Mouse (Mus musculus) embryonic fibroblast, embryonic 13.5 days (primary cell): ENCODE results near the gene Gm14401.
"Not testable (repeated sequence)": the region's sequence is repeated elsewhere in the genome, so short reads cannot be mapped to it uniquely, and the experiment has no call there.

Experiments used
- CTCF ChIP-seq: IDR thresholded peaks from 2 replicates; pipeline ENCODE4 v1.5.1; 2011; ENCODE audit warnings: mild to moderate bottlenecking, control low read depth, low read length, moderate library complexity, borderline replicate concordance; ENCODE audit not compliant: insufficient read depth
- POLR2A ChIP-seq: IDR thresholded peaks from 2 replicates; pipeline ENCODE4 v1.6.1; 2011; ENCODE audit warnings: low read depth, mild to moderate bottlenecking, control low read depth, low read length, moderate library complexity

GRCm38 (mm10) chr2:177109086-177109485 is 35.0 kb downstream of the Gm14401 start:
- TF ChIP-seq POLR2A, CTCF: not testable (repeated sequence)
